Mouse (Mus musculus) limb, embryonic 11.5 days (tissue): ENCODE data around the gene Gm13089. TPM values are rescaled to one million over a fixed set of nuclear protein-coding genes. Genes with fewer than 3 reads are reported as not detected.
"Not testable (repeated sequence)": the region's sequence is repeated elsewhere in the genome, so short reads cannot be mapped to it uniquely, and the experiment has no call there.

ENCODE experiments used
- ATAC-seq: fragments of 200-750 bp; cut with Nextera tagmentation; 2 replicates; pipeline ENCODE4 v1.8.0; 2017; ENCODE audit warnings: low read depth; ENCODE audit not compliant: insufficient number of reproducible peaks, low FRiP score, low TSS enrichment
- DNase-seq: peaks from one replicate; pipeline ENCODE4 v3.0.0-alpha.2; 2015; ENCODE audit warnings: low spot score
- H3K27ac ChIP-seq: fragments of 300-500 bp; sonication (generic); replicated peaks from 2 replicates; pipeline ENCODE4 v1.5.1; 2014; ENCODE audit warnings: low read depth, mild to moderate bottlenecking, low read length
- H3K27me3 ChIP-seq: fragments of 300-500 bp; sonication (generic); 2 replicates; pipeline ENCODE4 v1.6.1; 2014; ENCODE audit warnings: mild to moderate bottlenecking, low read length, mixed read lengths; ENCODE audit not compliant: control insufficient read depth, insufficient read depth
- H3K36me3 ChIP-seq: fragments of 300-500 bp; sonication (generic); 2 replicates; pipeline ENCODE4 v1.6.1; 2014; ENCODE audit warnings: mild to moderate bottlenecking, low read length, moderate library complexity, mixed read lengths; ENCODE audit not compliant: control insufficient read depth, insufficient read depth
- H3K4me1 ChIP-seq: fragments of 300-500 bp; sonication (generic); 2 replicates; pipeline ENCODE4 v1.6.1; 2014; ENCODE audit warnings: low read length, mixed read lengths; ENCODE audit not compliant: control insufficient read depth, insufficient read depth
- H3K4me2 ChIP-seq: fragments of 300-500 bp; sonication (generic); 2 replicates; pipeline ENCODE4 v1.6.1; 2014; ENCODE audit warnings: low read depth, mild to moderate bottlenecking, moderate library complexity; ENCODE audit not compliant: severe bottlenecking
- H3K4me3 ChIP-seq: fragments of 300-500 bp; sonication (generic); 2 replicates; pipeline ENCODE4 v1.5.1; 2014; ENCODE audit warnings: low read depth, low read length
- H3K9ac ChIP-seq: fragments of 300-500 bp; sonication (generic); 2 replicates; pipeline ENCODE4 v1.6.1; 2014; ENCODE audit warnings: mild to moderate bottlenecking, low read length
- H3K9me3 ChIP-seq: fragments of 300-500 bp; sonication (generic); 2 replicates; pipeline ENCODE4 v1.6.1; 2016; ENCODE audit warnings: low read length; ENCODE audit not compliant: control insufficient read depth
- WGBS: fragments of 180-500 bp; shearing (Covaris S2); extraction: QIAGEN DNeasy Blood & Tissue Kit; methylation state at CpG from one replicate; pipeline ENCODE4 v1.1.7; 2014; 5-methylcytosine and 5-hydroxymethylcytosine counted together
- polyA plus RNA-seq: library from polyadenylated mRNA; unstranded; fragments of >200 nt; fragmentation: Nextera tagmentation; extraction: Ambion mirVana; gene quantifications from 2 replicates; pipeline ENCODE4 v1.2.1, GENCODE M21; 2014

The Gm13089 gene
- polyA plus RNA-seq: not detected in 2 replicates

DNA sequence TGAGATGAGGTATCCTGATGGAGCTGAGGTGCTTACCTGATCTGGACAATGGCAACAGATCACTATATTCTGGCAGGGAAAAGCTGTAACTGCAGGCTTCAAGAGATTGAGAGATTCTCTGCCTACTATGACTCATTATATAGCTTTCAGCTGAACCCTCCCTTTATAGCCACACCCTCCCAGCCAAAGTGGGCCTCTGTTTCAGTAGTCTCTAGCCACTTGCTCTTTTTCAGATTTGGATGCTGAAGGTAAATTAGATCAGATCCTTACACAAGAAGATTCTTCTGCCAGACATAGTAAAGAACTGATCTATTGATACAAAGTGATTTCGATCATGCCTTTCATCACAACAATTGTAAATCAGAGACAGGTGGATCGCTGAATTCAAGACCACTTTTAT lies at the start of gene Gm13089:
Gene Gm13089, minus strand, starts transcription at position 101 of the 400 bp plus-strand sequence.
- Histone ChIP-seq H3K4me1 (no peaks in the 10 kb centered on the region), H3K36me3 (no peaks in the 10 kb centered on the region), H3K27me3 (no peaks in the 10 kb centered on the region), H3K27ac (no peak within 1 kb of the TSS), H3K4me2 (no peak within 1 kb of the TSS), H3K9ac (no peak within 1 kb of the TSS), H3K9me3 (peaks cover 5% of the 10 kb centered on the region; the same call in 1 of the 2 replicates), H3K4me3 (no peak within 1 kb of the TSS)
- ATAC-seq (no peak), DNase-seq (no peak)
- WGBS: 84% methylated on average over 2 of the region's 2 CpGs

DNA sequence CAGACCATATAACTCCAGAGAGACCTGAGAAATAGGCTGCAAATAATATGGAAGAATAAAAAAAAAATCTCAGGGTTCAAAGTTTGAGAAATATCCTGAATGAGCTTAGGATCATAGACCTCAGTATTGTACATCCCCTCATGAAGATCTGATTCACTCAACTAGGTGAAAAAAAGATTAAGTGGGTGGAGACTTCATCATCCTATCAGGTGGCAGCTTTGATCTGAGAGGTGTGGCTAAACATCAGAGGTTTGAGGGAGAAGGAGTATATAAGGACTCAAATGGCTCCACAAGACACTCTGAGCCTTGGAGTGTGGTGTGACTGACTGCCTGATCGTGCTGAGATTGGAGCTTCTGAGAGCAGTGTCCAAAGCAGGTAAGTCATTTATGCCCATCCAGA lies 16.6 kb upstream of the Gm13089 start, which contains the start of gene Gm13078:
Gene Gm13078, plus strand, starts transcription at position 301 of the 400 bp plus-strand sequence.
- no peak for DNase-seq
- Histone ChIP-seq H3K36me3 (no peaks in the 10 kb centered on the region), H3K9ac (no peak within 1 kb of the TSS), H3K27me3 (no peaks in the 10 kb centered on the region), H3K27ac (no peak within 1 kb of the TSS), H3K4me2 (no peak within 1 kb of the TSS), H3K4me1 (no peaks in the 10 kb centered on the region), H3K4me3 (no peak within 1 kb of the TSS), H3K9me3 (peaks cover 3% of the 10 kb centered on the region; the same call in 1 of the 2 replicates)
- WGBS: 71% methylated on average over 1 of the region's 1 CpGs
- no peak for ATAC-seq

- H3K4me1 ChIP-seq, H3K9me3 ChIP-seq, H3K4me3 ChIP-seq, H3K27ac ChIP-seq, ATAC-seq, H3K27me3 ChIP-seq, DNase-seq, H3K4me2 ChIP-seq, H3K36me3 ChIP-seq, H3K9ac ChIP-seq: not testable (repeated sequence)
These were observed 45.4 kb downstream of the Gm13089 start, which contains the start of gene Gm13088 for GRCm38 (mm10) chr4:143657146-143657545. Gm13088 (minus strand) TSS chr4:143657246.

Other genes starting within 250 kb of the Gm13089 start
- not detected in 2 replicates for gene Gm13043, start 191.4 kb downstream of the Gm13089 start, polyA plus RNA-seq
- gene Gm13040, start 166.8 kb downstream of the Gm13089 start, polyA plus RNA-seq: not detected in 2 replicates
- not detected in 2 replicates for gene BC080695, start 151.0 kb downstream of the Gm13089 start, polyA plus RNA-seq
- not detected in 2 replicates for gene Gm13057, start 151.0 kb downstream of the Gm13089 start, polyA plus RNA-seq
- gene Gm13083, start 87.7 kb downstream of the Gm13089 start, polyA plus RNA-seq: not detected in 2 replicates
- not detected in 2 replicates for gene Gm13088, start 45.5 kb downstream of the Gm13089 start, polyA plus RNA-seq
- not detected in 2 replicates for gene Gm13078, start 16.7 kb upstream of the Gm13089 start, polyA plus RNA-seq
- not detected in 2 replicates for gene Gm13023, start 86.6 kb upstream of the Gm13089 start, polyA plus RNA-seq
- gene Gm13084, start 113.4 kb upstream of the Gm13089 start, polyA plus RNA-seq: not detected in 2 replicates
- not detected in 2 replicates for gene Gm13103, start 143.8 kb upstream of the Gm13089 start, polyA plus RNA-seq
- not detected in 2 replicates for gene Pramef6, start 197.7 kb upstream of the Gm13089 start, polyA plus RNA-seq
- not detected in 2 replicates for gene Pramef25, start 248.3 kb upstream of the Gm13089 start, polyA plus RNA-seq